Mouse (Mus musculus): ENCODE results near the gene H2-DMb2.

H2-DMb2 gene

GRCm38 (mm10) chr17:34143033-34143432 is at the start of gene H2-DMb2:
Gene H2-DMb2, plus strand, starts transcription at chr17:34143307.
- DNase-seq (ENCODE audit: low spot score in 2 of 2), result no peak

DNA sequence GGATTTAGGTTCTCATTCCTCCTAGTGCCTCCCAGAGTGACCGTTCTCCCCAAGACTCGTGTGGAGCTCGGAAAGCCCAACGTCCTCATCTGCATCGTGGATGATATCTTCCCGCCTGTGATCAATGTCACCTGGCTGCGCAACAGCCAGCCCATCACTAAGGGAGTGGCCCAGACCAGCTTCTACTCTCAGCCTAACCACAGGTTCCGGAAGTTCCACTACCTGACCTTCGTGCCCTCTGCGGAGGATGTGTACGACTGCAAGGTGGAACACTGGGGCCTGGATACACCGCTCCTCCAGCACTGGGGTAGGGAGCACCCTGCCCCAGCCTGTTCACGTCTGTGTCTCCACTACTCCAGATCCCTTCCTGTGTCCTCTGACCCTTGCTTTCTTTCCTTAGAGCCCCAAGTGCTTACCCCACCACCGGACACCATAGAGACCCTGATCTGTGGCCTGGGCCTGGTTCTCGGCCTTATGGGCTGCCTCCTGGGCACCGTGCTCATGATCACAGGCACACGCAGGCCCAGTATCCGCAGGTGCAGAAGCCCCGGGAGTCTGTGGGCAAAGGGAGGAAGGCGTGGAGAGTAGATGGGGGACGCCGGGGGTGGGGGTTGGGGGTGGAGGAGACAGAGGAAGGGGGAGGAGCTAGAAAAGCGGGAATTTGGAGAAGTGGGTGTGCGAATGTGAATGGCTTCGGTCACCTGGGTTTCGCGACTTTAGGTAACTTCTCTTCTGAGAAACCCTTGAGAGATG is 48.6 kb upstream of the H2-DMb2 start:
- no peak for DNase-seq (ENCODE audit: low spot score in 2 of 2)

DNA sequence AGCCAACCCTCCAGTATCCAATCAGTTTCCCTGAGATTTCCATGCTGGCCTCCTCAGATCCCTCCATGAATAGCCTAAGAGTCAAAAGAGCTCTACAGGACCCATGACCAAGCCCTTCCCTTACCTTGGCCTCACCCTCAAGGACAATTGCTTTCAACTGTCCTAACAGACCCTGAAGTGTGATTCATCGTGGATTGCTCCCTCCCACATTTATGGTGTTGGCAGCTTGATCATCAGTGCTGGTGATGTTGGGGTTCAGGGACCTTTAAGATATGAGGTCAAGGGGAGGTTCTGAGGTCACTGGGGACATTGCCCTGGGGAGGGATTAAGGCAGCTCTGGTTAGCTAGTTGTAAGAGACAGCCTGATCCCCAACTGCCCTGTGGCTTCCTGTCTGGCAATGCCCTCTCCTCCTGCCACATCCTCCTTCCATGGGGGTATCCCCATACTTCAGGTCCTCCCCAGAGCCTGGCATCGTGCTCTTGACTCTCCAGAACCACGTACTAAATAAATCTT is 46.6 kb upstream of the H2-DMb2 start:
- DNase-seq (ENCODE audit: low spot score in 2 of 2), result no peak

DNA sequence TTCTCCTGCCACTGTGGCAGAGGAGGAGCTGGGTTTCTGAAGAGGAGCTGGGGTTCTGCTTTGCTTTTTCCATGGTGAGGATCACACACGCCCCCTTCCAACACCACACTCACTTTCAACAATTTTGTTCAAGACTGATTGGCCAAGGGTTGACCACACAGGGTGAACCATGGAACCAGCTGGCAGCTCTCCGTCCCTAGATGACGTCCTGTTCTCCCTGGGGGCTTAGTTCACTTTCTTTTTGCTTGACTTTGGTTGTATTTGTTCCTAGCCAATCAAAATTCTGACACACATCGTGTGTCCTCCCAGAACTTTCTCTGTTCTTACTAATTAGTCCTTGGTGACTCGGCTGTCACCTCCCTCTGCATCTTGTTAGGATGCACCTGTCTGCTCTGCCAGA is 45.8 kb upstream of the H2-DMb2 start:
- DNase-seq (ENCODE audit: low spot score in 2 of 2), result no peak

DNA sequence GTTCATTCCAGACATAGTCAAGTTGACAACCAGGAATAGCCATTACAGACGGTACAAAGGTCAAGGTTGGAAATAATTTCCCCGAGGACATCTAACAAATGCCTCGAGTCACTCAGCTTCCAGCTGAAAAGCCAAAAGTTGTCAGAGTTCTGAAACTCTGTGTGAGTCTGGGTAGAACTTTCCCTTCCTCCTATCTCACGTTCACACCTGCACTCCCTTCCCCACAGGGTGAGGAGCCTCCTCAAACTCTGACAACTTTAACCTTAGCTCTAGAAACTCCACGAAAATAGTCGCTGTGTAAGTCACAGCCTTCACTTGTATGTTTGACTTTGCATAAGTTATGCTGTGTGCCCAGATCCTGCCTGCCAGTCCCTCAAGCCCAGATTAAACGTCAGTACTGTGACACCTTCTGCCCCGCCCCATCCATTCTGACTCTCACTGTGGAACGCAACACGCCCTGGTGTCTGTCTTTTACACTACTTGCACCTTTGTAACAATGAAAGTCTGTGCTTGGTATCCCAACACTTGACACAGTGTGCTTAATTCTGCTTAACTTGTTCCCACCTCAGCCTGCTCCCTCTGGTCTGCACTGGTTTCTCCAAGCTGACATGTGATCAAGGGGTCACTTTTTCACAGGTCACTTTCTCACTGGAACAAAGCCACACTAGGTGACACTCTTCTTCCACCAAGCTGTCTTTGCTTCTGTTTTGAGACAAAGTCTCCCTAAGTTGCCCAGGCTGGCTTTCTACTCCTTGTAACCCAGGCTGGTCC is 44.2 kb upstream of the H2-DMb2 start:
- DNase-seq (ENCODE audit: low spot score in 2 of 2), result no peak

GRCm38 (mm10) chr17:34099531-34099930 is 43.6 kb upstream of the H2-DMb2 start:
- DNase-seq (ENCODE audit: low spot score in 2 of 2), result no peak

DNA sequence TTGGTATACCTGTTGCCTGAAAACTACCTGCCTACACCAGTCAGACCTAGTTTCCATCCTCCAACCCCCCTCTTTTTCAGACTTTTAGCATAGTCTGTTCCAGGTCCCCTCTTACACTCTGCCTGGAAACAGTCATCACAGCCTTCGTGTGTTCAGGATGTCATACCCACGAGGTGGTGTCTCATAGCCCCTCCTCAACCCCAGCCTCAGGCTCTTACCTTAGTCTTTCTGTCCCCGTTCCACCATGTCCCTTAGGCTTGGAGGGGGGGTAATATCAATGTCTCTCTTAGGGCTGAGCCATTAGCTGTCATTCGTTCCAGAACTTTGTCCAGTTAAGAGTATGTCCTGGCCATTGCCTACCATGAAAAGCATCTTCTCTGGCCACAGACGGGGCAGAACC is 41.9 kb upstream of the H2-DMb2 start:
- DNase-seq (ENCODE audit: low spot score in 2 of 2), result no peak

DNA sequence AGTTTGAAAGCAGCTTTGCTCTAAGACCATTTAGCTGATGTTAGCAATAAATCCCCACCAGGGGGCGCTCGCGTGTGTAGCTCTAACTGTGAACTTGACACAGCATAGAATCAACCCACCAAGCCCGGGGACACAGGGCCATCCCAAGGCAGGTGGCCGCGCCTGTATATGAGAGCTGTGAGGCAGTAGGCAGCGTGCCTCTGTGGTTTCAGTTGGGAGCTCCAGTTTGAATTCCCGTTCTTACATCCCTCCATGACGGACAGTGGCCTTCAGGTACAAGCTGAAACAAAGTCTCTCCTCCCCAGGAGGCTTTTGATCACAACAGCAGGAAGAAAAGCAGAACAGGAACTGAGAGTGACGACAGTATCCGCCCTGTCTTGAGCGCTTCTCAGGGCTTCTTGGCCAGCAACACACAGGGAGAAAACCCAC is 41.5 kb upstream of the H2-DMb2 start:
- peak; percentile 72 to 92 for DNase-seq (ENCODE audit: low spot score in 2 of 2)

DNA sequence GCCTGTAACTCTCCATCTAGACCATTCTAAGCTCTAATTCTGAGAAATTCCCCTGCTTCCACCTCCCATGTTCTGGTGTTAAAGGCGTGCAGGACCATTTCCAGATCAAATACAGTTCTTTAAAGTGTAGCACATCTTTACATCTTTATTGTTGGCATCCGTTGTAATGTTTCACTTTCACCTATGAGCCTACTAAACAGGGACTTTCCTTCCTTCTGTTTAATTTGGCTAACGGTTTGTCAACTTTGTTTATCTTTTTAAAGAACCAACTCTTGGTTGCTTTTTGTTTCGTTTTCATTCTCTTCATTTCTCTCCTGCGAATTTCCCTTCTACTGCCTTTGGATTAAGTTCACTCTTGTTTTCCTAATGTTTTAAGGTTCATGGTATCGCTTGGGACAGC is 40.3 kb upstream of the H2-DMb2 start:
- DNase-seq (ENCODE audit: low spot score in 2 of 2), result no peak

- no peak for DNase-seq (ENCODE audit: low spot score in 2 of 2)
Measured at GRCm38 (mm10) chr17:34104804-34105203, 38.3 kb upstream of the H2-DMb2 start.

DNA sequence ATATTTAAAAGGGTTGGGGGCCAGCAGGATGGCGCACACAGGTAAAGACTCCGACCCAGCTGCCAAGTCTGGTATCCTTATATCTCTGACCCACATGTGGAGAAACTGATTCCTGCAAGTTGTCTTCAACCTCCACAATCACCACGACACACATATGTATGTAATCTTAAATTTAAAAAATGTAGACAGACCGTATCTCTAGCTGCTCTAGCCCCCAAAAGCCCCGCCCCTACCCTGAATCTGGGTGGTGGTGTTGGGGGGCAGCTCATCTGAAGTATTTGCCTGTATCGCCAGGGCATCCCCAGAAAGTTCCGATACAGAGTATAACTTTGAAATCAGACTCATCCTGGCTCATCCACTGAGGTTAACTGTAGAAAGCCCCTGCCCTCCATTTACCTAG is 36.6 kb upstream of the H2-DMb2 start:
- no peak for DNase-seq (ENCODE audit: low spot score in 2 of 2)

DNA sequence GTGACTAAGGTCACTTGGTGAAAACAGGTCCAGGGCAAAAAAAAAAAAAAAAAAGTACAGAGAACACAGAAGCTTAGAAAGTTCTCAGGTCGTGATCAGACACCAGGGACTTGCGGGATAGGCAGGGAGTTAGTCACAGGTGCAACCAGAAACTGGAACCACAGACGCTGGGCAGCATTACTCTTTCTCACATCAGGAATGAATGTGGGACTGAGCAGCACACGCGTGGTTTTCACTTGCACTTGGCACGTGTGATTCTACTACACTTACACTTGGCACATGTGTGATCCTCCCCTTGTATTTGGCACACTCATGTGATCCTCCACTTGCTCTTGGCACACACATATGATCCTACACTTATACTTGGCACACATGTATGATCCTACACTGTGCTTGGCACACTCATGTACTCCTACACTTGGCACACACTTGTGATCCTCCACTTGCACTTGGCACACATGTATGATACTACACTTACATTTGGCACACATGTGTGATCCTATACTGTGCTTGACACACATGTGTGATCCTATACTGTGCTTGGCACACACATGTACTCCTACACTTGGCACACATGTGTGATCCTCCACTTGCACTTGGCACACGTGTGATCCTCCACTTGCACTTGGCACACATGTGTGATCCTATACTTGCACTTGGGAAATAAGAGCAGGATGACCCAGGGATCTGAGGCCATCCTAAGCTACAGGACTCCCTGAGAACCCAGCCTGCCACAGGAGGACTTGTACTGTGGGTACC is 35.8 kb upstream of the H2-DMb2 start:
- no peak for DNase-seq (ENCODE audit: low spot score in 2 of 2)

DNA sequence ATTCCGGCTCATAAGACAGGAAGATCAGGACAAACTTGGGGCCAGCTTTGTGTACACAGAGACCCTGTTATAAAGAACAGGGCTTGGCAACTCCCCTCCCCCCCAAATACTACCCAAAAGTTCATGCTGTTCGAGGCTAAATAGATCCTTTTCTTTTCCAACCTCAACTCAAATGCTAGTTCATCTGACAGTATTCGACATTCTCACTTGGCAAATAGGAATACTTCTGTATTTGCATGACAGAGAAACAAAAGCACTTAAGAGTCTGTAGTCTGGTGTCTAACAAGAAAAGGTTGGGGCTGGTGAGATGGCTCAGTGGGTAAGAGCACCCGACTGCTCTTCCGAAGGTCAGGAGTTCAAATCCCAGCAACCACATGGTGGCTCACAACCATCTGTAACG is 34.6 kb upstream of the H2-DMb2 start:
- no peak for DNase-seq (ENCODE audit: low spot score in 2 of 2)

DNA sequence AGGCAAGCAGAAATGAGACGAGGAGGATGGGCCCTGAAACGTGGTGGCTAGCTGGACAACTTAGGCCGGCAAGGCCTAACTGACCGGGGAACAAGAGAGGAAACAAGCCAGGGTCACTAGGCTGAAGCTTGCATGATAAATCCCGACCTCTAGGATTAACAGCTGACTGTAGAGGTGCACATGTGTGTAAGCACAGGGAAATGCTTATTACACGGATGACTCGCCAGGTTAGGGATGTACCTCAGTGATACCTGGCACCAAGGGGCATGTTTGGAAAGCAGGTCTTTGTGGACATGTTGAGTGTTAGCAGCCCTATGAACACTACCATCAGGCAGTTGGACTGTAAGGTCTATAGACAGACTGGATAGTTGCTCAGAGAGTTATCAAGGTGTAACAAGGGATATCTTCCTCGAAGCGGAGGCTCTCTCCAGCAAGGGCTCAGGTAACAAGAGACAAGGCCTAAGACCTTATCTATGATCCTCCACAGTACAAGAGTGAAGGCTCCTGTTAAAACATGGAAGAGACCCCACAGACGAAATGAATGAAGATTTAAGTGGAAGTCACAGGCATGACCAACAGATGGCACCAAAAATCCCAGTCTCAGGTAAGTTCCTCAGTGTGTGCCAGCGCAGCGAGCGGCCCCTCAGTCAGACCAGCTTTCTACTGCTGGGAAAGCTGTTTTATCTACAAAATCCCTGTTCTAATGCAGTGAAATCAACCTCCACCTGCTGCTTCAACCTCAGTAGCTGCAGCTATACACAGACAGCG is 33.9 kb upstream of the H2-DMb2 start:
- DNase-seq (ENCODE audit: low spot score in 2 of 2), result no peak

GRCm38 (mm10) chr17:34109806-34110195 is 33.3 kb upstream of the H2-DMb2 start:
- DNase-seq (ENCODE audit: low spot score in 2 of 2), result no peak

GRCm38 (mm10) chr17:34110309-34110708 is 32.8 kb upstream of the H2-DMb2 start:
- DNase-seq (ENCODE audit: low spot score in 2 of 2), result no peak

DNA sequence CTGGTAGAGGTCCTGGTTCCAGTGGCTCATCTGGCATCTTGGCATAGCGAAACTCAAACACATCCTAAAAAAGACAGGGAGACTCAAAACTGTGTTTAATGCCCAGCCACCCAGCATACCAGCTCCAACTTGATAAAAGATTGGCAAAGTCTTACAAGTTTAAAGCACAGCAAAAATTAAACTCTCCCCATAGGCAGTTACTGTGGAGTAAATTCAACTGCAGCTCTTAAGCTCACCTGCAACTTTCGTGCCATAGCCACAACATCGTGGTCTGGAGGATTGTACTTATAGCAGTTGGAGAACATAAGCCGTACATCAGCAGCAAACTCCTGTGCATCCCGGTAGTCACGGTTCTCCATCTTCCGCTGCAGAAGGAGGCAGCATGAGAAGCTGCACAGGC is 29.0 kb upstream of the H2-DMb2 start:
- DNase-seq (ENCODE audit: low spot score in 2 of 2), result no peak

DNA sequence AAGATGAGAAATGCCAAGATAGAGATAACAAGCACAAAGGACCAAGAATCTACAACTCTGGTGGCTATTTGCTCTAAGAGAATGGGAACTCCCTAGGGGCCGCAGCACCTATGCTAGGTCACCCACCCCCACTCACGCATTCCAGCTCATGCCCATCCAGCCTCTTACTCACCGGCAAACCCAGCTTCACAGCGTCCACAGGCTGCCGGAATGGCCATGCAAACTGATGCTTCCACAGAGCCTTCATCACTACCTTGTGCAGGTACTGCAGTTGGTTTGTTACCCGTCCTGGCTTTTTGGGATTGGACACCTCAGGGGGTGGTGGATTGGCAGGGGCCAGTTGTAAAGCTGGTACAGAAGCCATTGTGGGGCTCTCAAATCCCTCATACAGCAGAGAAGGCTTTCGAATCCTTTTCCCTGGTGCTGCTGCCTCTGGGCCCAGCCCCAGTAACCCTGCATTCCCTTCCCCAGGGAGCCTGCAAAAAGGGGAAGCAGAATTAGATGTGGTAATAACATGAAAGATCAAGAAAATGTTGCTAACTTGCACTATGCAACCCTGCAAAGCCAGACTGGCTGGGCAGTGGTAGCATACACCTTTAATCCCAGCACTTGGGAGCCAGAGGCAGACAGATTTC is 26.3 kb upstream of the H2-DMb2 start:
- DNase-seq (ENCODE audit: low spot score in 2 of 2), result no peak

GRCm38 (mm10) chr17:34117421-34118112 is 25.5 kb upstream of the H2-DMb2 start:
- DNase-seq (ENCODE audit: low spot score in 2 of 2), result no peak

DNA sequence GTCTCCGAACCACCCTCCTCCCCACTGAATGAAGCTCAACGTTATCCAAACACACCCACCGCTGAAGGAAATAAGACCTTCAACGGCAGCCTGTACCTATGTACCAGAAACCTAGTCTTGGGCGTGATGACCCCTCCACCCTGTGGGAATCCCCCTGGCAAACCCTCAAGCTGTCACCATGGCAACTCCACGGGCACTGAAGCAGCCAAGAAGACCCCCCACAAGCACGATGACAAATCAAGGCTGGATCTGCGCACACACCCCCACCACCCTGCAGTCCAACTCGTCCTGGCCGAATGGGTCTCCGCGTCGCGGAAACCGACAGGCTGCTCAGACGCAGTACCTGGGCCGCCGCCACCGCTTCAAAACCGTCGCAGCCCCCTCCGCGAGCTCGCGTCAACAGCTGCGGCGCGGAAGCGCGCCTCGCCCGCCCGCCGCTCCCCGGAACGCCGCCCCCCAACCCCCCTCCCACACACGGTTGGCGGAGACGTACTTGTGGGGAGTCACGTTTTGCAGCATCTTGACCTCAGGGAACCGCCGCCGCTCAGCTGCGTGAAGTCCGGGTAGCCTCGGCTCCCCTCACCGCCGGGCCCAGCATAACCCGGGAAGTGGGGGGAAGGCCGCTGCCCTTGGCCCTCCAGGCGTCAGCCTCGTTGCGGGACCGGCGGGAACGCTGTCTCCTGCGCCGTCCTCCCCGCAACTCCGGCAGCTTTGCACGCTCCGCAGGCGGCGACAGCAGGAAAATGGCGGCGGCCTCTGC is 24.8 kb upstream of the H2-DMb2 start:
- no peak for DNase-seq (ENCODE audit: low spot score in 2 of 2)
